Mouse (Mus musculus): ENCODE results near the gene Cap1. TPM values are rescaled to one million over a fixed set of nuclear protein-coding genes. Genes with fewer than 3 reads are reported as not detected.

Cap1 gene
- polyA plus RNA-seq, 1 experiment from 2014 or later, result 28.4 TPM

- no peaks in the 10 kb centered on the region for H3K9me3 ChIP-seq (ENCODE audit: low read length)
- H3K4me3 ChIP-seq (ENCODE audit: low read depth, low read length), result no peak overlapping the region
- no peak overlapping the region for H3K9ac ChIP-seq (replicated peaks)
- peaks cover 58% of the 10 kb centered on the region for H3K36me3 ChIP-seq (replicated peaks; ENCODE audit: insufficient read depth, low read length)
- whole genome bisulfite sequencing (ENCODE audit: insufficient replicate concordance), result 31% methylated on average over 2 of the region's 2 CpGs
- peak overlapping the region; percentile 75 for H3K27ac ChIP-seq (ENCODE audit: low read depth)
- peaks cover 13% of the 10 kb centered on the region for H3K4me1 ChIP-seq (ENCODE audit: insufficient read depth)
- TF ChIP-seq EP300 (IDR thresholded peaks at IDR 0.05; ENCODE audit: low read depth) (no peak), CTCF (IDR thresholded peaks at IDR 0.05; ENCODE audit: low read depth) (no peak)
- no peaks in the 10 kb centered on the region for H3K27me3 ChIP-seq (ENCODE audit: insufficient read depth, low read length)
- no peak for DNase-seq
- peak overlapping the region; percentile 33 for H3K4me2 ChIP-seq (ENCODE audit: low read depth, low read length)
- ATAC-seq, result peak; percentile 42; the same call in 1 of the 2 replicates
Observed at GRCm38 (mm10) chr4:122871989-122872388, 13.9 kb downstream of the Cap1 start.

- peak overlapping the region; percentile 75 for H3K27ac ChIP-seq (ENCODE audit: low read depth)
- no peaks in the 10 kb centered on the region for H3K9me3 ChIP-seq (ENCODE audit: low read length)
- no peak for DNase-seq
- 0 out of 2 replicates have a peak overlapping the region, but pooled peaks have one; percentile 33 for H3K4me2 ChIP-seq (ENCODE audit: low read depth, low read length)
- H3K9ac ChIP-seq (replicated peaks), result no peak overlapping the region
- ATAC-seq, result no peak
- 79% methylated on average over 11 of the region's 11 CpGs for WGBS (ENCODE audit: insufficient replicate concordance)
- peaks cover 65% of the 10 kb centered on the region for H3K36me3 ChIP-seq (replicated peaks; ENCODE audit: insufficient read depth, low read length)
- no peak overlapping the region for H3K4me3 ChIP-seq (ENCODE audit: low read depth, low read length)
- H3K4me1 ChIP-seq (ENCODE audit: insufficient read depth), result peaks cover 13% of the 10 kb centered on the region
- H3K27me3 ChIP-seq (ENCODE audit: insufficient read depth, low read length), result no peaks in the 10 kb centered on the region
- TF ChIP-seq CTCF (IDR thresholded peaks at IDR 0.05; ENCODE audit: low read depth) (no peak), EP300 (IDR thresholded peaks at IDR 0.05; ENCODE audit: low read depth) (no peak)
Observed at GRCm38 (mm10) chr4:122871269-122871668, 14.6 kb downstream of the Cap1 start.

DNA sequence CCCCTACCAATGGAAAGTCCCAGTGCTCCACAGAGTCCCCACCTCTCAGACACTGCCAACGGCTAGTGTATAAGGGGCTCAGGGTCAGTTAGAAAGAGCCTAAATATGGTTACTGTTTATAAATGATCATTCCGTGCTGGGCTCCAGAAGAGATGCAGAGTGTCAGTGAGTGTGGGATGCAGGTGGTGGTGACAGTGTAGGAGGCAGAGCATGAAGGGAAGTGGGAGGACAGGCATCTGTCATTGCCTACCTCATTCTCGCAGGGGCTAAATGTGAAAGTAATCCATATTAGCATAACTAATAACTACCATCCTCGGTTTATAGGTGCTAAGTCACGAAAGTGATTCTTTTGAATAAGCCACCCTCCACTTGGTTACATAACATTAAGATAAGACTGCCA is 15.1 kb downstream of the Cap1 start:
- TF ChIP-seq CTCF (IDR thresholded peaks at IDR 0.05; ENCODE audit: low read depth), result no peak
- TF ChIP-seq EP300 (IDR thresholded peaks at IDR 0.05; ENCODE audit: low read depth), result no peak
- Histone ChIP-seq H3K4me3 (ENCODE audit: low read depth, low read length) (no peak overlapping the region), H3K27ac (ENCODE audit: low read depth) (no peak overlapping the region), H3K9me3 (ENCODE audit: low read length) (no peaks in the 10 kb centered on the region), H3K9ac (replicated peaks) (no peak overlapping the region), H3K4me2 (ENCODE audit: low read depth, low read length) (no peak overlapping the region), H3K36me3 (replicated peaks; ENCODE audit: insufficient read depth, low read length) (peaks cover 67% of the 10 kb centered on the region), H3K27me3 (ENCODE audit: insufficient read depth, low read length) (no peaks in the 10 kb centered on the region), H3K4me1 (ENCODE audit: insufficient read depth) (peaks cover 13% of the 10 kb centered on the region)
- 70% methylated on average over 5 of the region's 5 CpGs for WGBS (ENCODE audit: insufficient replicate concordance)
- DNase-seq, result no peak
- ATAC-seq, result no peak

- ATAC-seq (no peak), DNase-seq (peak; percentile 34)
- Histone ChIP-seq H3K36me3 (replicated peaks; ENCODE audit: insufficient read depth, low read length) (peaks cover 71% of the 10 kb centered on the region), H3K9me3 (ENCODE audit: low read length) (no peaks in the 10 kb centered on the region), H3K27me3 (ENCODE audit: insufficient read depth, low read length) (no peaks in the 10 kb centered on the region), H3K9ac (replicated peaks) (no peak overlapping the region), H3K4me1 (ENCODE audit: insufficient read depth) (peaks cover 13% of the 10 kb centered on the region), H3K4me3 (ENCODE audit: low read depth, low read length) (no peak overlapping the region), H3K4me2 (ENCODE audit: low read depth, low read length) (no peak overlapping the region), H3K27ac (ENCODE audit: low read depth) (no peak overlapping the region)
- no peak for TF ChIP-seq EP300 (IDR thresholded peaks at IDR 0.05; ENCODE audit: low read depth)
- peak; percentile 66 for TF ChIP-seq CTCF (IDR thresholded peaks at IDR 0.05; ENCODE audit: low read depth)
Observed at GRCm38 (mm10) chr4:122870027-122870426, 15.8 kb downstream of the Cap1 start.

DNA sequence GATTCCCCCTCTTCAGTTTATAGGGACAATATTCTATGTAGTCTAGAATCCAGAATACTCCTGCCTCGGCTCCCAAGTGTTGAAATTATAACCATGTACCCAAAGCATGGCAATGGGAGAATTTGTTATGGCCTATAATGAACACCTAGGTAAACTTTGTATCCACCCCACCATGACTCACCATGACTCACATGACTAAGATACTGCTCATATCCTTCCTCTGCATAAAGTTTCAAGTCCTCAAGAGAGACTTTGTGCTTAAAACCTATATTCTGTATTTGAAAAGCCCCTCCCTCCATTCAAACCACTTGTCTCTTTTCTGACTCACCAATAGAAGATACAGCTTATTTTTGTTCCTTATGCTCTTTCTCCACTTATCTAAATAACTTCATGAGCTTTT is 17.8 kb downstream of the Cap1 start:
- ATAC-seq, result no peak
- TF ChIP-seq CTCF (IDR thresholded peaks at IDR 0.05; ENCODE audit: low read depth) (no peak), EP300 (IDR thresholded peaks at IDR 0.05; ENCODE audit: low read depth) (no peak)
- Histone ChIP-seq H3K4me3 (ENCODE audit: low read depth, low read length) (no peak overlapping the region), H3K9ac (replicated peaks) (no peak overlapping the region), H3K9me3 (ENCODE audit: low read length) (no peaks in the 10 kb centered on the region), H3K36me3 (replicated peaks; ENCODE audit: insufficient read depth, low read length) (peaks cover 85% of the 10 kb centered on the region), H3K27me3 (ENCODE audit: insufficient read depth, low read length) (no peaks in the 10 kb centered on the region), H3K27ac (ENCODE audit: low read depth) (no peak overlapping the region), H3K4me2 (ENCODE audit: low read depth, low read length) (no peak overlapping the region), H3K4me1 (ENCODE audit: insufficient read depth) (peaks cover 7% of the 10 kb centered on the region)
- 86% methylated on average over 1 of the region's 1 CpGs for WGBS (ENCODE audit: insufficient replicate concordance)
- DNase-seq, result no peak

GRCm38 (mm10) chr4:122861836-122862235 is 24.0 kb downstream of the Cap1 start:
- peaks cover 4% of the 10 kb centered on the region; the same call in 1 of the 2 replicates for H3K4me1 ChIP-seq (ENCODE audit: insufficient read depth)
- no peak overlapping the region for H3K9ac ChIP-seq (replicated peaks)
- H3K4me3 ChIP-seq (ENCODE audit: low read depth, low read length), result no peak overlapping the region
- H3K36me3 ChIP-seq (replicated peaks; ENCODE audit: insufficient read depth, low read length), result peaks cover 77% of the 10 kb centered on the region
- no peak overlapping the region for H3K27ac ChIP-seq (ENCODE audit: low read depth)
- no peaks in the 10 kb centered on the region for H3K27me3 ChIP-seq (ENCODE audit: insufficient read depth, low read length)
- no peak for ATAC-seq
- no peak overlapping the region for H3K4me2 ChIP-seq (ENCODE audit: low read depth, low read length)
- H3K9me3 ChIP-seq (ENCODE audit: low read length), result no peaks in the 10 kb centered on the region
- WGBS (ENCODE audit: insufficient replicate concordance), result 85% methylated on average over 4 of the region's 4 CpGs
- TF ChIP-seq CTCF (IDR thresholded peaks at IDR 0.05; ENCODE audit: low read depth), result no peak
- no peak for TF ChIP-seq EP300 (IDR thresholded peaks at IDR 0.05; ENCODE audit: low read depth)
- DNase-seq, result no peak

All from liver, postnatal 0 days (tissue).